Mouse (Mus musculus) forebrain, embryonic 14.5 days (tissue): ENCODE data around the gene Fam19a1. TPM values are rescaled to one million over a fixed set of nuclear protein-coding genes. Genes with fewer than 3 reads are reported as not detected.

ENCODE experiments used
- ATAC-seq: fragments of 200-750 bp; cut with Nextera tagmentation; 2 replicates; pipeline ENCODE4 v1.8.0; 2017; ENCODE audit warnings: mild to moderate bottlenecking, moderate library complexity
- DNase-seq: peaks from one replicate; pipeline ENCODE4 v3.0.0-alpha.2; 2015; ENCODE audit warnings: low spot score
- H3K27ac ChIP-seq: fragments of 300-500 bp; sonication (generic); 2 replicates; pipeline ENCODE4 v1.5.1; 2014; ENCODE audit warnings: low read depth, mild to moderate bottlenecking, control low read depth, low read length, moderate library complexity
- H3K27me3 ChIP-seq: fragments of 300-500 bp; sonication (generic); replicated peaks from 2 replicates; pipeline ENCODE4 v1.6.1; 2014; ENCODE audit warnings: low read length, control low read depth, mixed read lengths; ENCODE audit not compliant: control insufficient read depth, insufficient read depth
- H3K36me3 ChIP-seq: fragments of 300-500 bp; sonication (generic); 2 replicates; pipeline ENCODE4 v1.6.1; 2014; ENCODE audit warnings: low read length, control low read depth; ENCODE audit not compliant: control insufficient read depth, insufficient read depth
- H3K4me1 ChIP-seq: fragments of 300-500 bp; sonication (generic); 2 replicates; pipeline ENCODE4 v1.6.1; 2014; ENCODE audit warnings: antibody characterized with exemption, low read length, control low read depth; ENCODE audit not compliant: control insufficient read depth, insufficient read depth
- H3K4me2 ChIP-seq: fragments of 300-500 bp; sonication (generic); 2 replicates; pipeline ENCODE4 v1.6.1; 2014; ENCODE audit warnings: mild to moderate bottlenecking, control low read depth, low read length
- H3K4me3 ChIP-seq: fragments of 300-500 bp; sonication (generic); 2 replicates; pipeline ENCODE4 v1.5.1; 2014; ENCODE audit warnings: low read depth, low read length, control low read depth
- H3K9ac ChIP-seq: fragments of 300-500 bp; sonication (generic); 2 replicates; pipeline ENCODE4 v1.6.1; 2014; ENCODE audit warnings: mild to moderate bottlenecking, low read length, control low read depth, moderate library complexity
- H3K9me3 ChIP-seq: fragments of 300-500 bp; sonication (generic); replicated peaks from 2 replicates; pipeline ENCODE4 v1.6.1; 2016; ENCODE audit warnings: low read length, control low read depth, mixed read lengths; ENCODE audit not compliant: control insufficient read depth
- WGBS: fragments of 180-500 bp; shearing (Covaris S2); extraction: QIAGEN DNeasy Blood & Tissue Kit; methylation state at CpG from one replicate; pipeline ENCODE4 v1.1.7; 2014; 5-methylcytosine and 5-hydroxymethylcytosine counted together
- polyA plus RNA-seq: library from polyadenylated mRNA; unstranded; fragments of >200 nt; fragmentation: Nextera tagmentation; extraction: Ambion mirVana; gene quantifications from 2 replicates; pipeline ENCODE4 v1.2.1, GENCODE M21; 2014

The Fam19a1 gene
- polyA plus RNA-seq, 1 experiment from 2014 or later: 8.2 TPM

- H3K4me1 ChIP-seq: no peaks in the 10 kb centered on the region
- H3K4me3 ChIP-seq: no peak overlapping the region
- no peak overlapping the region for H3K9ac ChIP-seq
- no peak overlapping the region for H3K27ac ChIP-seq
- no peak for DNase-seq
- no peak overlapping the region for H3K4me2 ChIP-seq
- no peaks in the 10 kb centered on the region for H3K36me3 ChIP-seq
- no peaks in the 10 kb centered on the region for H3K9me3 ChIP-seq
- no peak for ATAC-seq
- H3K27me3 ChIP-seq: no peaks in the 10 kb centered on the region
- WGBS: 89% methylated on average over 1 of the region's 1 CpGs
Measured at GRCm38 (mm10) chr6:96433896-96434295, 320.9 kb downstream of the Fam19a1 start.

- no peak overlapping the region for H3K4me3 ChIP-seq
- no peaks in the 10 kb centered on the region for H3K4me1 ChIP-seq
- DNase-seq: no peak
- H3K27ac ChIP-seq: no peak overlapping the region
- H3K4me2 ChIP-seq: no peak overlapping the region
- no peaks in the 10 kb centered on the region for H3K27me3 ChIP-seq
- no peaks in the 10 kb centered on the region for H3K9me3 ChIP-seq
- no peak for ATAC-seq
- no peak overlapping the region for H3K9ac ChIP-seq
- no peaks in the 10 kb centered on the region for H3K36me3 ChIP-seq
- 96% methylated on average over 2 of the region's 2 CpGs for WGBS
Measured at GRCm38 (mm10) chr6:96435545-96435944, 322.6 kb downstream of the Fam19a1 start.

- Histone ChIP-seq H3K4me3 (no peak overlapping the region), H3K9ac (no peak overlapping the region), H3K9me3 (no peaks in the 10 kb centered on the region), H3K4me1 (no peaks in the 10 kb centered on the region), H3K27me3 (no peaks in the 10 kb centered on the region), H3K36me3 (no peaks in the 10 kb centered on the region), H3K4me2 (no peak overlapping the region), H3K27ac (no peak overlapping the region)
- DNase-seq (no peak), ATAC-seq (no peak)
- 61% methylated on average over 3 of the region's 3 CpGs for WGBS
Measured at GRCm38 (mm10) chr6:96437814-96438213, 324.9 kb downstream of the Fam19a1 start.

GRCm38 (mm10) chr6:96439419-96439818 lies 326.5 kb downstream of the Fam19a1 start:
- Histone ChIP-seq H3K4me3 (no peak overlapping the region), H3K27ac (no peak overlapping the region), H3K9me3 (no peaks in the 10 kb centered on the region), H3K4me2 (no peak overlapping the region), H3K4me1 (no peaks in the 10 kb centered on the region), H3K9ac (no peak overlapping the region), H3K27me3 (no peaks in the 10 kb centered on the region), H3K36me3 (no peaks in the 10 kb centered on the region)
- ATAC-seq (no peak), DNase-seq (no peak)
- WGBS: 70% methylated on average over 2 of the region's 2 CpGs

GRCm38 (mm10) chr6:96441971-96442370 lies 329.0 kb downstream of the Fam19a1 start:
- DNase-seq (no peak), ATAC-seq (no peak)
- Histone ChIP-seq H3K4me1 (no peaks in the 10 kb centered on the region), H3K27ac (no peak overlapping the region), H3K27me3 (no peaks in the 10 kb centered on the region), H3K9me3 (no peaks in the 10 kb centered on the region), H3K4me3 (no peak overlapping the region), H3K9ac (no peak overlapping the region), H3K4me2 (no peak overlapping the region), H3K36me3 (no peaks in the 10 kb centered on the region)
- WGBS: 94% methylated on average over 3 of the region's 3 CpGs

GRCm38 (mm10) chr6:96447466-96447865 lies 334.5 kb downstream of the Fam19a1 start:
- DNase-seq (no peak), ATAC-seq (no peak)
- Histone ChIP-seq H3K9me3 (no peaks in the 10 kb centered on the region), H3K27me3 (no peaks in the 10 kb centered on the region), H3K4me2 (no peak overlapping the region), H3K9ac (no peak overlapping the region), H3K4me1 (no peaks in the 10 kb centered on the region), H3K36me3 (no peaks in the 10 kb centered on the region), H3K27ac (no peak overlapping the region), H3K4me3 (no peak overlapping the region)
- 81% methylated on average over 4 of the region's 4 CpGs for WGBS

- H3K9me3 ChIP-seq: no peaks in the 10 kb centered on the region
- no peaks in the 10 kb centered on the region for H3K36me3 ChIP-seq
- no peak overlapping the region for H3K4me2 ChIP-seq
- no peaks in the 10 kb centered on the region for H3K27me3 ChIP-seq
- no peak overlapping the region for H3K9ac ChIP-seq
- 34% methylated on average over 1 of the region's 1 CpGs for WGBS
- no peaks in the 10 kb centered on the region for H3K4me1 ChIP-seq
- no peak overlapping the region for H3K27ac ChIP-seq
- ATAC-seq: no peak
- DNase-seq: no peak
- no peak overlapping the region for H3K4me3 ChIP-seq
Measured at GRCm38 (mm10) chr6:96456266-96456665, 343.3 kb downstream of the Fam19a1 start.

- no peak overlapping the region for H3K4me3 ChIP-seq
- no peaks in the 10 kb centered on the region for H3K9me3 ChIP-seq
- H3K36me3 ChIP-seq: no peaks in the 10 kb centered on the region
- no peaks in the 10 kb centered on the region for H3K27me3 ChIP-seq
- WGBS: 46% methylated on average over 6 of the region's 6 CpGs
- no peak overlapping the region for H3K9ac ChIP-seq
- no peak overlapping the region for H3K4me2 ChIP-seq
- H3K27ac ChIP-seq: no peak overlapping the region
- ATAC-seq: no peak
- no peak for DNase-seq
- H3K4me1 ChIP-seq: no peaks in the 10 kb centered on the region
Measured at GRCm38 (mm10) chr6:96457590-96458259, 344.8 kb downstream of the Fam19a1 start.

GRCm38 (mm10) chr6:96459041-96459440 lies 346.1 kb downstream of the Fam19a1 start:
- Histone ChIP-seq H3K9ac (no peak overlapping the region), H3K27ac (no peak overlapping the region), H3K4me3 (no peak overlapping the region), H3K36me3 (no peaks in the 10 kb centered on the region), H3K4me2 (no peak overlapping the region), H3K4me1 (no peaks in the 10 kb centered on the region), H3K9me3 (no peaks in the 10 kb centered on the region), H3K27me3 (no peaks in the 10 kb centered on the region)
- DNase-seq (no peak), ATAC-seq (no peak)
- 70% methylated on average over 4 of the region's 4 CpGs for WGBS
